Mouse (Mus musculus): ENCODE measurements around the gene Prodh2. TPM values are rescaled to one million over a fixed set of nuclear protein-coding genes. Genes with fewer than 3 reads are reported as not detected.
"Not testable (repeated sequence)": the region's sequence is repeated elsewhere in the genome, so short reads cannot be mapped to it uniquely, and the experiment has no call there.

Gene Prodh2
- polyA plus RNA-seq, 1 experiment from 2014 or later, result 14.4 TPM

DNA sequence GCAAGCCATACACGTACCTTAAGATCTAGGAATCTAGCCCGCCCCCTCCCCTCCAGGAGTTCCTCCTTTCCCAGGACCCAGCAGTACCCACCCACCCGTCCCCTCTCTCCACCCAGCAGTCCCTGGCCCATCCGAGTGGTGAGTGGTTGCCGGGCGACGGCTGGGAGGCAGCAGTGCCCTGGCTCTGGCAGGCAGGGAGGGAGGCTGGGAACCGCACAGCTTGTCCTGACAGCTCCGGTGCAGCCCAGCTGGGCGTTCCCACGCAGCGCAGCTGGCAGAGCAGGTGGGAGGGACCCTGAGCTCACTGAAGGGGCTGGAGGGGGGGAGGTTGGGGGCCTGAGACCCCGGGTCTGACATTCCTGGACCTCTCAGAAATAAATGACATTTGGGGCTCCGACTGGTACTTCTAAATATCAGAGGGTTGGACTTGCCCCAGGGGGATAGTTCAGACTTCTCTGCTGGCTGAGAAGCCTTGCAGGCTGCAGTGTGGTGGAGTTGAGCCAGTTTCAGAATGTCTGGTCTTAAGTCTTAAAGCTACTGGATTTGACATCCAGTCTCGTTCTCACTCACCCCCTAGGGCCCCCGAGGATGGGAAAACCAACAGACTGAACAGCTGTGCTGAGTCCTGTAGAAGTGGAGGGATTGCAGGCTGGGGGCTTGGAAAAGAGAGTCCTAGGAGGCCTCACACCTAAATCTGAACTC is 35.6 kb upstream of the Prodh2 start, which contains the start of the genes Kirrel2 and Nphs1:
Kirrel2 (minus strand) TSS at position 62 of the 702 bp plus-strand sequence.
Nphs1 (plus strand) TSS at position 687 of the 702 bp plus-strand sequence.
- peak within 1 kb of the TSS; percentile 20 for H3K4me3 ChIP-seq (replicated peaks)

DNA sequence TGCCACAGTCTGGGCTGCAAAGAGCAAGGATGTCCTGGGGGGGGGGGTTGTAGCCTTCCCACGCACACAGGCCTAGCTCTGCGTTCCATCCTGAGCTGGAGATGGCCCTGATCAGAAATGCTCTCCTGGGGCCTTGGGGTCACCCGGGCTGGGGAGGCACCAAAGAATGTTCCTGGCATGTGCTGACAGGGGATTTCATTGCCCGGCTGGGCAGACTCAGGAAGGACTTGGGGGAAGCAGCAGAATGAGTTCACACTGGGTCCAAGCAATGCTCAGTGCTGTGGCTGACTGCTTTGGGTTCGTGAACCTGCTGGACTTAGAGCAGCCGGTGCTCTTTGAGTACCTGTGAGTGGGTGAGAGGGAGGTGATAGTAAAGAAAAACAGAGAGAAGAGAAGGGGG is 33.9 kb upstream of the Prodh2 start:
- ATAC-seq (replicated peaks; ENCODE audit: low FRiP score), result 0 out of 2 replicates have a peak, but pooled peaks have one; percentile 13
- 43% methylated on average over 6 of the region's 6 CpGs for WGBS

More for the DNA sequence above, 35.6 kb upstream of the Prodh2 start, which contains the start of the genes Kirrel2 and Nphs1:
- Histone ChIP-seq H3K4me2 (peak within 1 kb of the TSS; percentile 46), H3K4me1 (peaks cover 28% of the 10 kb centered on the region), H3K36me3 (no peaks in the 10 kb centered on the region), H3K9ac (no peak within 1 kb of the TSS), H3K9me3 (replicated peaks) (no peaks in the 10 kb centered on the region), H3K27me3 (peaks cover 100% of the 10 kb centered on the region), H3K27ac (no peak within 1 kb of the TSS)
- WGBS, result 2% methylated on average over 16 of the region's 16 CpGs
- peak; percentile 64; the same call in 1 of the 2 replicates for ATAC-seq (replicated peaks; ENCODE audit: low FRiP score)

GRCm38 (mm10) chr7:30463568-30463967 is 29.9 kb upstream of the Prodh2 start:
- Histone ChIP-seq H3K4me2 (no peak overlapping the region), H3K27ac (no peak overlapping the region), H3K4me3 (replicated peaks) (no peak overlapping the region), H3K27me3 (peaks cover 100% of the 10 kb centered on the region), H3K36me3 (no peaks in the 10 kb centered on the region), H3K4me1 (peaks cover 6% of the 10 kb centered on the region; the same call in 1 of the 2 replicates), H3K9me3 (replicated peaks) (no peaks in the 10 kb centered on the region), H3K9ac (no peak overlapping the region)
- WGBS, result 25% methylated on average over 7 of the region's 7 CpGs
- no peak for ATAC-seq (replicated peaks; ENCODE audit: low FRiP score)

More for the DNA sequence above, 33.9 kb upstream of the Prodh2 start:
- Histone ChIP-seq H3K9me3 (replicated peaks) (no peaks in the 10 kb centered on the region), H3K4me2 (no peak overlapping the region), H3K9ac (no peak overlapping the region), H3K4me1 (peaks cover 21% of the 10 kb centered on the region), H3K27ac (no peak overlapping the region), H3K4me3 (replicated peaks) (no peak overlapping the region), H3K36me3 (no peaks in the 10 kb centered on the region), H3K27me3 (peaks cover 100% of the 10 kb centered on the region)

GRCm38 (mm10) chr7:30463996-30464395 is 29.4 kb upstream of the Prodh2 start:
- ATAC-seq (replicated peaks; ENCODE audit: low FRiP score), result no peak
- no peaks in the 10 kb centered on the region for H3K36me3 ChIP-seq
- H3K4me2 ChIP-seq, result no peak overlapping the region
- H3K9me3 ChIP-seq (replicated peaks), result no peaks in the 10 kb centered on the region
- peaks cover 97% of the 10 kb centered on the region for H3K27me3 ChIP-seq
- 25% methylated on average over 4 of the region's 4 CpGs for WGBS
- H3K4me1 ChIP-seq, result peaks cover 6% of the 10 kb centered on the region; the same call in 1 of the 2 replicates
- no peak overlapping the region for H3K27ac ChIP-seq
- no peak overlapping the region for H3K4me3 ChIP-seq (replicated peaks)
- no peak overlapping the region for H3K9ac ChIP-seq

DNA sequence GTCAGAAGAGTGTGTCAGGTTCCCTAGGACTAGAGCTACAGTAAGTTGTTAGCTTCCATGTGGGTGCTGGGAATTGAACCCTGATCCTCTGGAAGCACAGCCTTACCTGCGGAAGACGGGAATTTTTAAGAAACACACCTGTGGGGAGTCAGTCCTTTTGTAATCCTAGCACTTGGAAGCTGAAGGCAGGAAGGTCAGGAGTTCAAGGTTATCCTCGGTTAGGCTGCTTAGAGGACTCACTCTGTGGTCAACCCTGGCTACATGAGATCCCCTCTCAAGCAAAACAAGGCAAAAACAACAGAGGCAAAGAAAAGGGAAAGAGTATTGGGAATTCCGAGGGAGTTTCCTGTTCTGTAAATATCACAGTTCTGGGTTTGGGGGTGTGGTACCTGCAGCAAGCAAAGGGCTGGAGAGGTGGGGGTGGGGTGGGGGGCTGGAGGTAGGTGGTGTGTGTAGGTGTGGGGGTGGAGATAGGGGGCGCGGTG is 28.6 kb upstream of the Prodh2 start:
- no peaks in the 10 kb centered on the region for H3K36me3 ChIP-seq
- peaks cover 6% of the 10 kb centered on the region; the same call in 1 of the 2 replicates for H3K4me1 ChIP-seq
- no peak overlapping the region for H3K4me2 ChIP-seq
- H3K4me3 ChIP-seq (replicated peaks), result no peak overlapping the region
- no peaks in the 10 kb centered on the region for H3K9me3 ChIP-seq (replicated peaks)
- H3K27me3 ChIP-seq, result peaks cover 89% of the 10 kb centered on the region
- no peak for ATAC-seq (replicated peaks; ENCODE audit: low FRiP score)
- H3K27ac ChIP-seq, result no peak overlapping the region
- no peak overlapping the region for H3K9ac ChIP-seq
- 10% methylated on average over 6 of the region's 6 CpGs for WGBS

DNA sequence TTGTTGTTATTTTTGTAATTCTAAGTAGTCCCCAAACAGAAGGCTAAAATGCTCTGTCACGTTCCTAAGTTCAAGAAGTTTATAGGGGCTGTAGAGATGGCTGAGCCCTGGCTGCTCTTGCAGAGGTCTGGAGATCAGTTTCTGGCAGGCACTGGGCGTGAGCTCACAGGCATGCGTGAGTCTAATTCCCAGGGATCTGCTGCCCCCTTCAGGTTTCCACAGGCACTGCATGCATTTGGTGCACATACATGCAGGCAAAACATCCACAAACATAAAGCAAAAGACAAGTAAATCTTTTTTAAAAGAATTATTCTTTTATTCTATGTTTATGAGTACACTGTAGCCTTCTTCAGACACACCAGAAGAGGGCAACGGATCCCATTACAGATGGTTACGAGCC is 21.0 kb upstream of the Prodh2 start:
- Histone ChIP-seq H3K27ac (no peak overlapping the region), H3K4me3 (replicated peaks) (no peak overlapping the region), H3K27me3 (peaks cover 22% of the 10 kb centered on the region), H3K36me3 (no peaks in the 10 kb centered on the region), H3K4me1 (peaks cover 3% of the 10 kb centered on the region), H3K9ac (no peak overlapping the region), H3K4me2 (no peak overlapping the region), H3K9me3 (replicated peaks) (0 out of 2 replicates have a peak, but pooled peaks cover 3% of the 10 kb centered on the region)
- 42% methylated on average over 5 of the region's 5 CpGs for WGBS
- no peak for ATAC-seq (replicated peaks; ENCODE audit: low FRiP score)

DNA sequence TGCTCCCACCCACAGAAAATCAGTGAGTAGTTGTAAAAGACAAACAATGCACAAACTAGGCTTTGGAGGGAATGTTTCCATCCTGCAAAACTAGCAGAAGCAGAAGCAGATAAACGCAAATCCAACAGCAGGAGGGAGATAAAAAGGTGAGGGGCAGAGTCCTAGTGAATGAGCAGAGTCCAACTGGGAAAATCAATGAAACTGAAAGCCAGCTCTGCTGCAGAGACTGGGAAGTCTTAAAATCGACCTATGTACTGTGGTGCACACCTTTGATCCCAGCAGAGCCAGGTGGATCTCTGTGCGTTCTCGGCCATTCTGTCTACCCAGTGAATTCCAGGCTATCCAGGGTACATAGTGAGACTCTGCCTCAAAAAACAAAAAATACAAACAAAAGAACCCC is 18.4 kb upstream of the Prodh2 start:
- H3K9me3 ChIP-seq (replicated peaks), result 0 out of 2 replicates have a peak, but pooled peaks cover 3% of the 10 kb centered on the region
- WGBS, result 65% methylated on average over 4 of the region's 4 CpGs

DNA sequence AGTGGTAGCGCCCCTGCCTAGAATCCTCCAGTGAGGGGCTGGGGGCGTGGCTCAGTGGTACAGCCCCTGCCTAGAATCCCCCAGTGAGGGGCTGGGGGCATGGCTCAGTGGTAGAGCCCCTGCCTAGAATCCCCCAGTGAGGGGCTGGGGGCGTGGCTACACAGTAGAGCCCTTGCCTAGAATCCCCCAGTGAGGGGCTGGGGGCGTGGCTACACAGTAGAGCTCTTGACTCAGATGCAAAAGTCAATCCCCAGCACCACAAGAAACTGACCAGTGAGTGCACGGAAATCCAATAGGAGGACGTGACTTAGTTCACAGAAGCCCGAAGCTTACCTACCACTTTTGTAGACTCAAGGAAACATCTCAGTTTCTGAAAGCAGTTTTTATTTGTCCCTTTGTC is 17.3 kb upstream of the Prodh2 start:
- H3K27me3 ChIP-seq, result peaks cover 17% of the 10 kb centered on the region; the same call in 1 of the 2 replicates
- H3K4me3 ChIP-seq (replicated peaks); H3K9ac ChIP-seq; H3K4me1 ChIP-seq; H3K9me3 ChIP-seq (replicated peaks); H3K4me2 ChIP-seq; H3K27ac ChIP-seq; H3K36me3 ChIP-seq; ATAC-seq (replicated peaks; ENCODE audit: low FRiP score): not testable (repeated sequence)
- 91% methylated on average over 7 of the region's 7 CpGs for WGBS

More for the DNA sequence above, 18.4 kb upstream of the Prodh2 start:
- H3K4me2 ChIP-seq, result no peak overlapping the region
- H3K9ac ChIP-seq, result no peak overlapping the region
- peaks cover 20% of the 10 kb centered on the region for H3K27me3 ChIP-seq
- peaks cover 9% of the 10 kb centered on the region for H3K4me1 ChIP-seq
- ATAC-seq (replicated peaks; ENCODE audit: low FRiP score), result no peak
- H3K4me3 ChIP-seq (replicated peaks), result no peak overlapping the region
- no peaks in the 10 kb centered on the region for H3K36me3 ChIP-seq
- no peak overlapping the region for H3K27ac ChIP-seq

DNA sequence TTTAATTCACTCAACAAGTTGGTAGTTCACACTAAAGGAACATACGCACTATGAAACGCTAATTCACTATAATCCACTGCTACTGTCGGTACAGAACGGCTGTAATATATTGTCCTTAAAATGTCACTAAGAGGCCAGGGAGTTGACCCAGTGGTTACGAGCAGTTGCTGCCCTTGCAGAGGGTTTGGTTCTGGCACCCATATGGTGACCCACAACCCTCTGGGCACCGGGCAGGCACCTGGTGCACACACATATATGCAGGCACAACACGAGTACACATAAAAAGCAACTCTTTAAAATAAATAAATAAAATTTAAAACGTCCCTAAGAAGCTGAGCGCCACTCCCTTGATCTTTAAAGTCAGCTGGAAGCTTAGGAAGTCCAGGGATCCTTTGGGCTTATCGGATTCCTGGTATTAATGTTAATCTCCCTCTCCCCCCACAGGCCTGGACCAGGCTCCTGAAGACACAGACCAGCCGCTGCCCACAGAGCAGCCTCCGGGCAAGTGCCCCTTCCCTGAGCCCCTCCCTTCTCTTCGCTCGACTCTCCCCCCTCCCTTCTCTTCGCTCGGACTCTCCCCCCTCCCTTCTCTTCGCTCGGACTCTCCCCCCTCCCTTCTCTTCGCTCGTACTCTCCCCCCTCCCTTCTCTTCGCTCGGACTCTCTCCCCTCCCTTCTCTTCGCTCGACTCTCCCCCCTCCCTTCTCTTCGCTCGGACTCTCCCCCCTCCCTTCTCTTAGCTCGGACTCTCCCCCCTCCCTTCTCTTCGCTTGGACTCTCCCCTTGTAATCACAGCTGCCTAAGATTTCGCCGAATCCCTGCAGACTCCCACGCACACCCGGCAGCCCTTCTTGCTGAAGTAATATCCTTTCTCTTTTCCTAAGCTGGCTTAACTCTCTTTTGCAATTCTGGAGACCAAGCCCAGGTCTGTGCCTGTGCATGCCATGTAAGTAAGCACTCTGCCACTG is 15.7 kb upstream of the Prodh2 start:
- H3K4me3 ChIP-seq (replicated peaks), result peak overlapping the region; percentile 35
- H3K4me2 ChIP-seq, result peak overlapping the region; percentile 59
- peak; percentile 74 for ATAC-seq (replicated peaks; ENCODE audit: low FRiP score)
- no peaks in the 10 kb centered on the region for H3K36me3 ChIP-seq
- H3K27me3 ChIP-seq, result peaks cover 21% of the 10 kb centered on the region; the same call in 1 of the 2 replicates
- no peaks in the 10 kb centered on the region for H3K9me3 ChIP-seq (replicated peaks)
- peaks cover 9% of the 10 kb centered on the region for H3K4me1 ChIP-seq
- WGBS, result 5% methylated on average over 29 of the region's 32 CpGs
- H3K27ac ChIP-seq, result peak overlapping the region; percentile 48; the same call in 1 of the 2 replicates
- no peak overlapping the region for H3K9ac ChIP-seq

GRCm38 (mm10) chr7:30484250-30484649 is 9.2 kb upstream of the Prodh2 start:
- no peaks in the 10 kb centered on the region for H3K4me1 ChIP-seq
- 18% methylated on average over 8 of the region's 8 CpGs for WGBS
- no peak overlapping the region for H3K4me3 ChIP-seq (replicated peaks)
- H3K4me2 ChIP-seq, result no peak overlapping the region
- no peaks in the 10 kb centered on the region for H3K9me3 ChIP-seq (replicated peaks)
- no peak for ATAC-seq (replicated peaks; ENCODE audit: low FRiP score)
- no peak overlapping the region for H3K27ac ChIP-seq
- no peak overlapping the region for H3K9ac ChIP-seq
- no peaks in the 10 kb centered on the region for H3K36me3 ChIP-seq
- H3K27me3 ChIP-seq, result peaks cover 19% of the 10 kb centered on the region; the same call in 1 of the 2 replicates

- Histone ChIP-seq H3K9me3 (replicated peaks) (no peaks in the 10 kb centered on the region; the same call in 1 of the 2 replicates), H3K27ac (no peak overlapping the region), H3K4me3 (replicated peaks) (no peak overlapping the region), H3K4me2 (no peak overlapping the region), H3K4me1 (peaks cover 12% of the 10 kb centered on the region), H3K36me3 (no peaks in the 10 kb centered on the region), H3K27me3 (no peaks in the 10 kb centered on the region), H3K9ac (no peak overlapping the region)
- ATAC-seq (replicated peaks; ENCODE audit: low FRiP score), result no peak
- WGBS, result 32% methylated on average over 16 of the region's 16 CpGs
Measured at GRCm38 (mm10) chr7:30490251-30490956, 3.0 kb upstream of the Prodh2 start.

All from kidney, embryonic 15.5 days (tissue).